Mouse (Mus musculus) left cerebral cortex, adult 11 months (tissue): ENCODE measurements around the gene Ankrd9.
A peak's percentile ranks its signal among the peaks of the same experiment; 100 is the strongest.

Source experiments
- DNase-seq: peaks from one replicate; pipeline ENCODE4 v3.0.0; 2022; ENCODE audit warnings: low spot score

Ankrd9 gene

GRCm38 (mm10) chr12:110978607-110979406 lies at the start of gene Ankrd9:
Ankrd9 (minus strand) TSS chr12:110979040.
- DNase-seq: peak; percentile 85

GRCm38 (mm10) chr12:111021577-111021976 lies 42.7 kb upstream of the Ankrd9 start:
- DNase-seq: no peak

GRCm38 (mm10) chr12:111021138-111021537 lies 42.3 kb upstream of the Ankrd9 start:
- no peak for DNase-seq

- no peak for DNase-seq
Observed at GRCm38 (mm10) chr12:111019086-111019485, 40.2 kb upstream of the Ankrd9 start.

GRCm38 (mm10) chr12:111018068-111018467 lies 39.2 kb upstream of the Ankrd9 start:
- DNase-seq: no peak

GRCm38 (mm10) chr12:111016807-111017206 lies 38.0 kb upstream of the Ankrd9 start:
- DNase-seq: no peak

- DNase-seq: no peak
Observed at GRCm38 (mm10) chr12:111009615-111010257, 30.9 kb upstream of the Ankrd9 start.

GRCm38 (mm10) chr12:111008500-111009490 lies 30.0 kb upstream of the Ankrd9 start:
- DNase-seq: no peak

- DNase-seq: no peak
Observed at GRCm38 (mm10) chr12:111007134-111008103, 28.6 kb upstream of the Ankrd9 start.

GRCm38 (mm10) chr12:111006339-111006738 lies 27.5 kb upstream of the Ankrd9 start:
- DNase-seq: no peak

- no peak for DNase-seq
Observed at GRCm38 (mm10) chr12:111005803-111006202, 27.0 kb upstream of the Ankrd9 start.

GRCm38 (mm10) chr12:111004142-111004541 lies 25.3 kb upstream of the Ankrd9 start:
- DNase-seq: no peak

GRCm38 (mm10) chr12:111000956-111001355 lies 22.1 kb upstream of the Ankrd9 start:
- DNase-seq: no peak

GRCm38 (mm10) chr12:110999820-111000219 lies 21.0 kb upstream of the Ankrd9 start:
- no peak for DNase-seq

- DNase-seq: no peak
Observed at GRCm38 (mm10) chr12:110998092-110998491, 19.3 kb upstream of the Ankrd9 start.

- no peak for DNase-seq
Observed at GRCm38 (mm10) chr12:110994666-110995065, 15.8 kb upstream of the Ankrd9 start.

- no peak for DNase-seq
Observed at GRCm38 (mm10) chr12:110993226-110993625, 14.4 kb upstream of the Ankrd9 start.

GRCm38 (mm10) chr12:110992771-110993170 lies 13.9 kb upstream of the Ankrd9 start:
- DNase-seq: no peak

GRCm38 (mm10) chr12:110992128-110992553 lies 13.3 kb upstream of the Ankrd9 start:
- peak; percentile 81 for DNase-seq

GRCm38 (mm10) chr12:110991361-110992127 lies 12.7 kb upstream of the Ankrd9 start:
- no peak for DNase-seq
